Mouse (Mus musculus) left cerebral cortex, postnatal 25 days (tissue): ENCODE results near the gene Spg11. TPM values are rescaled to one million over a fixed set of nuclear protein-coding genes. Genes with fewer than 3 reads are reported as not detected.
A peak's percentile ranks its signal among the peaks of the same experiment; 100 is the strongest.
"Not testable (repeated sequence)": the region's sequence is repeated elsewhere in the genome, so short reads cannot be mapped to it uniquely, and the experiment has no call there.

Source experiments
- DNase-seq, 2 experiments: peaks; one replicate each; pipeline ENCODE4 v3.0.0; 2022; ENCODE audit warnings: low spot score in 2 of 2, mixed read lengths in 1 of 2
- intact Hi-C: fragments of 180-260 bp; cut with DNase I; formaldehyde crosslinking; loops from one replicate; pipeline ENCODE4 v1.15.1; 2025
- total RNA-seq, 2 experiments: library from RNA; stranded (reverse); gene quantifications; 2 replicates each; pipeline ENCODE4 v1.2.3; 2021

Gene Spg11
- total RNA-seq, 2 experiments from 2014 or later, result 14.9 to 16.6 TPM

GRCm38 (mm10) chr2:122081728-122082456 is 36.3 kb downstream of the Spg11 start:
- intact Hi-C loops, result no loop called here
- DNase-seq, result no peak

- DNase-seq, result no peak
- intact Hi-C loops, result loop anchor here (2.0 to 5.0 kb wide), 2 partner anchors 91 to 172 kb away; partner anchors contain the start of gene Trim69
Observed at GRCm38 (mm10) chr2:122069922-122070321, 48.3 kb downstream of the Spg11 start.

GRCm38 (mm10) chr2:122069144-122069912 is 48.9 kb downstream of the Spg11 start:
- intact Hi-C loops, result loop anchor here (5.0 kb wide), 1 partner anchor 173 kb away; no protein-coding TSS in a partner anchor
- no peak for DNase-seq

GRCm38 (mm10) chr2:122066241-122066640 is 51.9 kb downstream of the Spg11 start:
- intact Hi-C loops, result loop anchor here (5.0 kb wide), 1 partner anchor 176 kb away; no protein-coding TSS in a partner anchor
- DNase-seq, result no peak

- DNase-seq, result no peak
- intact Hi-C loops, result loop anchor here (5.0 kb wide), 1 partner anchor 177 kb away; no protein-coding TSS in a partner anchor
Observed at GRCm38 (mm10) chr2:122065200-122065969, 52.8 kb downstream of the Spg11 start.

GRCm38 (mm10) chr2:122059365-122060115 is 58.6 kb downstream of the Spg11 start:
- no peak for DNase-seq
- intact Hi-C loops, result no loop called here

- intact Hi-C loops, result no loop called here
- no peak for DNase-seq
Observed at GRCm38 (mm10) chr2:122043926-122044325, 74.3 kb downstream of the Spg11 start.

GRCm38 (mm10) chr2:122036064-122036463 is 82.1 kb downstream of the Spg11 start:
- intact Hi-C loops, result no loop called here
- no peak for DNase-seq

- DNase-seq, result no peak
- intact Hi-C loops, result no loop called here
Observed at GRCm38 (mm10) chr2:122031970-122032369, 86.2 kb downstream of the Spg11 start.

- intact Hi-C loops, result loop anchor here (1.0 to 2.0 kb wide), 2 partner anchors 72 to 118 kb away; partner anchors contain the start of genes B2m, Ctdspl2 and Mageb3
Observed at GRCm38 (mm10) chr2:122028756-122029700, 89.2 kb downstream of the Spg11 start.

GRCm38 (mm10) chr2:122027862-122028755 is 90.1 kb downstream of the Spg11 start, which contains the start of gene Eif3j1:
Gene Eif3j1 (plus strand): TSS chr2:122028546.
- DNase-seq, result peak; percentile 85 to 92
- intact Hi-C loops, result loop anchor here (1.0 to 2.0 kb wide), 2 partner anchors 71 to 119 kb away; partner anchors contain the start of genes B2m, Ctdspl2 and Mageb3

More at GRCm38 (mm10) chr2:122028756-122029700, 89.2 kb downstream of the Spg11 start:
- DNase-seq, result peak; percentile 19 to 51

- DNase-seq, intact Hi-C loops: not testable (repeated sequence)
Observed at GRCm38 (mm10) chr2:122027091-122027490, 91.1 kb downstream of the Spg11 start.

GRCm38 (mm10) chr2:122022284-122022683 is 95.9 kb downstream of the Spg11 start:
- DNase-seq, result no peak
- intact Hi-C loops, result no loop called here

GRCm38 (mm10) chr2:122018705-122019104 is 99.5 kb downstream of the Spg11 start:
- DNase-seq, result no peak
- intact Hi-C loops, result no loop called here

GRCm38 (mm10) chr2:122011441-122011840 is 106.7 kb downstream of the Spg11 start:
- DNase-seq, result peak in 1 of 2 experiments; percentile 19

GRCm38 (mm10) chr2:122008832-122009231 is 109.4 kb downstream of the Spg11 start:
- intact Hi-C loops, result no loop called here
- no peak for DNase-seq

More at GRCm38 (mm10) chr2:122011441-122011840, 106.7 kb downstream of the Spg11 start:
- intact Hi-C loops, result no loop called here
